Mouse (Mus musculus) hindbrain, embryonic 11.5 days (tissue): ENCODE results near the gene Ephb2. TPM values are rescaled to one million over a fixed set of nuclear protein-coding genes. Genes with fewer than 3 reads are reported as not detected.

Experiments
- ATAC-seq: fragments of 200-750 bp; cut with Nextera tagmentation; 2 replicates; pipeline ENCODE4 v1.8.0; 2017; ENCODE audit warnings: mild to moderate bottlenecking, moderate TSS enrichment, moderate library complexity; ENCODE audit not compliant: low FRiP score
- DNase-seq: peaks from one replicate; pipeline ENCODE4 v3.0.0-alpha.2; 2015; ENCODE audit warnings: low spot score
- H3K27ac ChIP-seq: fragments of 300-500 bp; sonication (generic); 2 replicates; pipeline ENCODE4 v1.5.1; 2014; ENCODE audit warnings: mild to moderate bottlenecking, low read depth, low read length
- H3K27me3 ChIP-seq: fragments of 300-500 bp; sonication (generic); 2 replicates; pipeline ENCODE4 v1.6.1; 2014; ENCODE audit warnings: mild to moderate bottlenecking, low read length, moderate library complexity, mixed read lengths; ENCODE audit not compliant: control insufficient read depth, insufficient read depth
- H3K36me3 ChIP-seq: fragments of 300-500 bp; sonication (generic); 2 replicates; pipeline ENCODE4 v1.6.1; 2014; ENCODE audit warnings: mild to moderate bottlenecking, low read length, moderate library complexity, mixed read lengths; ENCODE audit not compliant: control insufficient read depth, insufficient read depth
- H3K4me1 ChIP-seq: fragments of 300-500 bp; sonication (generic); replicated peaks from 2 replicates; pipeline ENCODE4 v1.6.1; 2014; ENCODE audit warnings: low read length, mixed read lengths; ENCODE audit not compliant: control insufficient read depth, insufficient read depth
- H3K4me2 ChIP-seq: fragments of 300-500 bp; sonication (generic); replicated peaks from 2 replicates; pipeline ENCODE4 v1.6.1; 2014; ENCODE audit warnings: mild to moderate bottlenecking, low read depth, low read length
- H3K4me3 ChIP-seq: fragments of 300-500 bp; sonication (generic); 2 replicates; pipeline ENCODE4 v1.5.1; 2014; ENCODE audit warnings: low read depth, low read length
- H3K9ac ChIP-seq: fragments of 300-500 bp; sonication (generic); 2 replicates; pipeline ENCODE4 v1.6.1; 2014; ENCODE audit warnings: low read depth, low read length
- H3K9me3 ChIP-seq: fragments of 300-500 bp; sonication (generic); 2 replicates; pipeline ENCODE4 v1.6.1; 2016; ENCODE audit warnings: low read length; ENCODE audit not compliant: control insufficient read depth
- WGBS: fragments of 180-500 bp; shearing (Covaris S2); extraction: QIAGEN DNeasy Blood & Tissue Kit; methylation state at CpG from one replicate; pipeline ENCODE4 v1.1.7; 2014; 5-methylcytosine and 5-hydroxymethylcytosine counted together
- polyA plus RNA-seq: library from polyadenylated mRNA; unstranded; fragments of >200 nt; fragmentation: Nextera tagmentation; extraction: Ambion mirVana; gene quantifications from 2 replicates; pipeline ENCODE4 v1.2.1, GENCODE M21; 2014

The Ephb2 gene
- polyA plus RNA-seq, 1 experiment from 2014 or later: 18.5 TPM

GRCm38 (mm10) chr4:136801463-136801862 lies 34.3 kb downstream of the Ephb2 start:
- no peaks in the 10 kb centered on the region for H3K36me3 ChIP-seq
- H3K9me3 ChIP-seq: no peaks in the 10 kb centered on the region
- DNase-seq: no peak
- H3K27ac ChIP-seq: no peak overlapping the region; the same call in 1 of the 2 replicates
- H3K27me3 ChIP-seq: no peaks in the 10 kb centered on the region
- 89% methylated on average over 8 of the region's 8 CpGs for WGBS
- no peak for ATAC-seq
- H3K4me1 ChIP-seq: peaks cover 8% of the 10 kb centered on the region
- H3K4me3 ChIP-seq: no peak overlapping the region
- no peak overlapping the region for H3K4me2 ChIP-seq
- no peak overlapping the region for H3K9ac ChIP-seq

- Histone ChIP-seq H3K4me3 (no peak overlapping the region), H3K27ac (no peak overlapping the region), H3K27me3 (no peaks in the 10 kb centered on the region), H3K36me3 (no peaks in the 10 kb centered on the region), H3K9ac (0 out of 2 replicates have a peak overlapping the region, but pooled peaks have one; percentile 4), H3K4me2 (no peak overlapping the region), H3K9me3 (no peaks in the 10 kb centered on the region), H3K4me1 (peaks cover 8% of the 10 kb centered on the region)
- WGBS: 44% methylated on average over 14 of the region's 14 CpGs
- ATAC-seq (no peak), DNase-seq (no peak)
Measured at GRCm38 (mm10) chr4:136800366-136800765, 35.4 kb downstream of the Ephb2 start.

- no peak overlapping the region for H3K9ac ChIP-seq
- H3K4me3 ChIP-seq: no peak overlapping the region
- DNase-seq (no peak), ATAC-seq (no peak)
- H3K27me3 ChIP-seq: no peaks in the 10 kb centered on the region
- no peak overlapping the region for H3K4me2 ChIP-seq
- no peaks in the 10 kb centered on the region for H3K36me3 ChIP-seq
- H3K4me1 ChIP-seq: peaks cover 8% of the 10 kb centered on the region
- no peaks in the 10 kb centered on the region for H3K9me3 ChIP-seq
- H3K27ac ChIP-seq: peak overlapping the region; percentile 36; the same call in 1 of the 2 replicates
- WGBS: 66% methylated on average over 23 of the region's 23 CpGs
Measured at GRCm38 (mm10) chr4:136797677-136798569, 37.9 kb downstream of the Ephb2 start.

GRCm38 (mm10) chr4:136793320-136793719 lies 42.5 kb downstream of the Ephb2 start:
- 90% methylated on average over 11 of the region's 11 CpGs for WGBS
- H3K4me3 ChIP-seq: no peak overlapping the region
- DNase-seq (no peak), ATAC-seq (no peak)
- no peak overlapping the region for H3K4me2 ChIP-seq
- H3K27ac ChIP-seq: no peak overlapping the region
- peaks cover 7% of the 10 kb centered on the region for H3K4me1 ChIP-seq
- no peaks in the 10 kb centered on the region for H3K27me3 ChIP-seq
- H3K36me3 ChIP-seq: no peaks in the 10 kb centered on the region
- H3K9me3 ChIP-seq: no peaks in the 10 kb centered on the region
- no peak overlapping the region for H3K9ac ChIP-seq

GRCm38 (mm10) chr4:136789821-136790220 lies 46.0 kb downstream of the Ephb2 start:
- Histone ChIP-seq H3K9me3 (no peaks in the 10 kb centered on the region), H3K4me3 (no peak overlapping the region), H3K4me2 (no peak overlapping the region), H3K36me3 (no peaks in the 10 kb centered on the region), H3K27ac (no peak overlapping the region), H3K4me1 (peaks cover 13% of the 10 kb centered on the region), H3K9ac (no peak overlapping the region), H3K27me3 (0 out of 2 replicates have a peak, but pooled peaks cover under 1% of the 10 kb centered on the region)
- 74% methylated on average over 6 of the region's 6 CpGs for whole genome bisulfite sequencing
- no peak for ATAC-seq
- DNase-seq: no peak

- Histone ChIP-seq H3K27me3 (0 out of 2 replicates have a peak, but pooled peaks cover 2% of the 10 kb centered on the region), H3K4me1 (peaks cover 18% of the 10 kb centered on the region), H3K9ac (0 out of 2 replicates have a peak overlapping the region, but pooled peaks have one; percentile 1), H3K4me2 (no peak overlapping the region), H3K4me3 (no peak overlapping the region), H3K36me3 (no peaks in the 10 kb centered on the region), H3K9me3 (no peaks in the 10 kb centered on the region), H3K27ac (peak overlapping the region; percentile 65; the same call in 1 of the 2 replicates)
- ATAC-seq (no peak), DNase-seq (no peak)
- 46% methylated on average over 4 of the region's 4 CpGs for WGBS
Measured at GRCm38 (mm10) chr4:136787357-136787756, 48.4 kb downstream of the Ephb2 start.

GRCm38 (mm10) chr4:136786453-136787276 lies 49.1 kb downstream of the Ephb2 start:
- no peak overlapping the region for H3K4me2 ChIP-seq
- ATAC-seq: peak; percentile 51; the same call in 1 of the 2 replicates
- H3K27ac ChIP-seq: peak overlapping the region; percentile 65; the same call in 1 of the 2 replicates
- no peaks in the 10 kb centered on the region for H3K9me3 ChIP-seq
- H3K4me1 ChIP-seq: peaks cover 18% of the 10 kb centered on the region
- H3K27me3 ChIP-seq: 0 out of 2 replicates have a peak, but pooled peaks cover 2% of the 10 kb centered on the region
- 41% methylated on average over 26 of the region's 26 CpGs for WGBS
- no peak overlapping the region for H3K9ac ChIP-seq
- H3K36me3 ChIP-seq: no peaks in the 10 kb centered on the region
- no peak overlapping the region for H3K4me3 ChIP-seq
- DNase-seq: peak; percentile 34

GRCm38 (mm10) chr4:136783552-136784150 lies 52.1 kb downstream of the Ephb2 start:
- Histone ChIP-seq H3K36me3 (no peaks in the 10 kb centered on the region), H3K9ac (no peak overlapping the region), H3K27ac (peak overlapping the region; percentile 51), H3K4me2 (no peak overlapping the region), H3K4me1 (peaks cover 19% of the 10 kb centered on the region), H3K27me3 (0 out of 2 replicates have a peak, but pooled peaks cover 2% of the 10 kb centered on the region), H3K9me3 (no peaks in the 10 kb centered on the region), H3K4me3 (no peak overlapping the region)
- 20% methylated on average over 22 of the region's 22 CpGs for WGBS
- DNase-seq: peak; percentile 73
- ATAC-seq: peak; percentile 62
